Mouse (Mus musculus) stomach, postnatal 0 days (tissue): ENCODE measurements around the gene Nom1.

Source experiments
- CTCF ChIP-seq: IDR thresholded peaks from 2 replicates; pipeline ENCODE4 v1.5.1; 2016; ENCODE audit warnings: antibody characterized with exemption, low read depth, mild to moderate bottlenecking, moderate library complexity
- EP300 ChIP-seq: optimal IDR thresholded peaks from 2 replicates; pipeline ENCODE3; 2016; ENCODE audit warnings: antibody characterized with exemption

- TF ChIP-seq CTCF (no peak), EP300 (no peak)
Observed at GRCm38 (mm10) chr5:29434228-29434871, at the start of gene Nom1.
